Mouse (Mus musculus) midbrain, embryonic 11.5 days (tissue): Measurements from ENCODE around the gene Tep1. TPM values are rescaled to one million over a fixed set of nuclear protein-coding genes. Genes with fewer than 3 reads are reported as not detected.
A peak's percentile ranks its signal among the peaks of the same experiment; 100 is the strongest.

Experiments used
- ATAC-seq: fragments of 200-750 bp; cut with Nextera tagmentation; 2 replicates; pipeline ENCODE4 v1.8.0; 2017; ENCODE audit warnings: moderate TSS enrichment, moderate library complexity; ENCODE audit not compliant: low FRiP score
- DNase-seq: peaks from one replicate; pipeline ENCODE4 v3.0.0; 2015; ENCODE audit warnings: low spot score; ENCODE audit errors: missing footprints
- H3K27ac ChIP-seq: fragments of 300-500 bp; sonication (generic); 2 replicates; pipeline ENCODE4 v1.5.1; 2014; ENCODE audit warnings: low read depth, low read length
- H3K27me3 ChIP-seq: fragments of 300-500 bp; sonication (generic); 2 replicates; pipeline ENCODE4 v1.6.1; 2014; ENCODE audit warnings: mild to moderate bottlenecking, low read length, moderate library complexity, mixed read lengths; ENCODE audit not compliant: control insufficient read depth, insufficient read depth
- H3K36me3 ChIP-seq: fragments of 300-500 bp; sonication (generic); 2 replicates; pipeline ENCODE4 v1.6.1; 2014; ENCODE audit warnings: mild to moderate bottlenecking, low read length, moderate library complexity, mixed read lengths; ENCODE audit not compliant: control insufficient read depth, insufficient read depth
- H3K4me1 ChIP-seq: fragments of 300-500 bp; sonication (generic); 2 replicates; pipeline ENCODE4 v1.6.1; 2014; ENCODE audit warnings: low read length; ENCODE audit not compliant: control insufficient read depth, insufficient read depth
- H3K4me2 ChIP-seq: fragments of 300-500 bp; sonication (generic); 2 replicates; pipeline ENCODE4 v1.6.1; 2014; ENCODE audit warnings: mild to moderate bottlenecking, moderate library complexity
- H3K4me3 ChIP-seq: fragments of 300-500 bp; sonication (generic); 2 replicates; pipeline ENCODE4 v1.5.1; 2014; ENCODE audit warnings: low read depth, low read length
- H3K9ac ChIP-seq: fragments of 300-500 bp; sonication (generic); 2 replicates; pipeline ENCODE4 v1.6.1; 2014; ENCODE audit warnings: low read length
- H3K9me3 ChIP-seq: fragments of 300-500 bp; sonication (generic); 2 replicates; pipeline ENCODE4 v1.6.1; 2016; ENCODE audit warnings: low read length; ENCODE audit not compliant: control insufficient read depth
- WGBS: fragments of 180-500 bp; shearing (Covaris S2); extraction: QIAGEN DNeasy Blood & Tissue Kit; methylation state at CpG from one replicate; pipeline ENCODE4 v1.1.7; 2014; 5-methylcytosine and 5-hydroxymethylcytosine counted together
- polyA plus RNA-seq: library from polyadenylated mRNA; unstranded; fragments of >200 nt; fragmentation: Nextera tagmentation; extraction: Ambion mirVana; gene quantifications from 2 replicates; pipeline ENCODE4 v1.2.1, GENCODE M21; 2014

Tep1 gene
- polyA plus RNA-seq, 1 experiment from 2014 or later, result 4.9 TPM

DNA sequence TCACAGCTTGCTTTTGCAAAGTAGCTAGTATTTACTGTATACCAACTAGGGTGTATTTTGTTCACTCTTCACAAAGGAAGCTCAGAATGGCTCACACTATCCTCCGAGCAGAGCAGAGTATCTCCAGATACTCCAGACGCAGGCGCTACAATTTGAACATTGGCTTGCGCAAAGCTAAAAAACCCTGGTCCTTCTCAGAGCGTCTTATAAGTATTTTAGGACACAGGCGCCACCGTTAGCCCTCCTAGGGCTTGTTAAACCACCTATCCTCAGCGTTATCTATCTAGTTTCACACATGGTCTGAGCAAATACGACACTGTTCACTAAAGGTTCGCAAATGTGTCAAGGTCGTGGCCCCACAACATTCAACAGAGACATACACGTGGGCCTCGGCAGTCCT, 65.7 kb downstream of the Tep1 start:
- Histone ChIP-seq H3K36me3 (no peaks in the 10 kb centered on the region), H3K27ac (no peak overlapping the region), H3K4me1 (peaks cover 2% of the 10 kb centered on the region; the same call in 1 of the 2 replicates), H3K4me2 (no peak overlapping the region), H3K4me3 (no peak overlapping the region), H3K9ac (no peak overlapping the region), H3K27me3 (no peaks in the 10 kb centered on the region), H3K9me3 (no peaks in the 10 kb centered on the region)
- ATAC-seq (no peak), DNase-seq (no peak)
- WGBS, result 80% methylated on average over 13 of the region's 13 CpGs

DNA sequence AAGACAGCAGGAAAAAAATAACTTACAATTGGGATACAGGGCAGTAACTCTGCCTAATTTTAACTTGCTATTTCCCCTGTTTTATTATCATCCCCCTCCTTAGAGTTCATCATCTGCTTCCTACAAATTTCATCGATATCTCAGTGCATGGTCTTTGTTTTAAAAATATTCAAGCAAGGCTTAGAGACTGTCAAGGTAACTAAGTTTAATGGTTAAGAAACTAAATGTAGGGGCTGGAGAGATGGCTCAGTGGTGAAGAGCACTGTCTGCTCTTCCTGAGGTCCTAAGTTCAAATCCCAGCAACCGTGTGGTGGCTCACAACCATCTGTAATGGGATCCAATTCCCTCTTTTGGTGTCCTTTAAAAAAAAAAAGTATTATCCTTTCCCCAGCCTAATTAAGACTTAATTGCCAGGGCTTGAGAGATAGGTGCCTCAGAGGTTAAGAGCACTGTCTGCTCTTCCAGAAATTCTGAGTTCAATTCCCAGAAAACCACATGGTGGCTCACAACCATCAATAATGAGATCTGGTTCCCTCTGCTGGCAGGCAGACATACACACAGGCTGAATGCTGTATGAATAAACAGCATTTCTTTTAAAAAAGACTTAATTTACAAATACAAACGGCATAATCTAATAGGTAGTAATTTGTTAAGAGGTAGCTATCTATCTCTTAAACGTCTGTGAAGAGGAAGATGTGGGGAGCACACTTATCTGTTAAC, 67.4 kb downstream of the Tep1 start:
- WGBS, result 65% methylated on average over 4 of the region's 4 CpGs

DNA sequence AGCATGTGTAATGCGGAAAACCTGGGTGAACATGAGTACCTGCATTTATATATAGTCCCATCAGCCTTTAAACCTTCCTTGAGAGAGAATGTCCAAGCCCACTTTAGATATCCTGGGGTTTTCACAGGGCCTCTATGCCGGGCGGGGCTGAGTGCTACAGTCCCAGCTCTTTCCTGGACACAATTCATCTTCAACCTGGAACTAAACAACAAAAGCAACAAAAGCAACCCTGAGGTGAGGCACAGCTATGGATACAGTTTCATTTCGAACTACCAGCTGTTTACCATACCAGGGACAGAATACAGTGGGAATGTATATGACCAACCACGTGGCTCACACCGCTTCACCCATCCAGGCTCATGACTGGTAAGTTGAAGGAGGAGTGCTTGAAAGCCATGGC, 67.9 kb downstream of the Tep1 start:
- no peaks in the 10 kb centered on the region for H3K4me1 ChIP-seq
- H3K9me3 ChIP-seq, result no peaks in the 10 kb centered on the region
- no peaks in the 10 kb centered on the region for H3K27me3 ChIP-seq
- H3K9ac ChIP-seq, result no peak overlapping the region
- H3K4me2 ChIP-seq, result no peak overlapping the region
- H3K36me3 ChIP-seq, result no peaks in the 10 kb centered on the region
- no peak overlapping the region for H3K4me3 ChIP-seq
- WGBS, result 92% methylated on average over 6 of the region's 6 CpGs
- ATAC-seq (no peak), DNase-seq (no peak)
- H3K27ac ChIP-seq, result no peak overlapping the region

More for the DNA sequence above, 67.4 kb downstream of the Tep1 start:
- H3K9me3 ChIP-seq, result no peaks in the 10 kb centered on the region
- DNase-seq, result no peak
- no peak overlapping the region for H3K27ac ChIP-seq
- no peak for ATAC-seq
- no peak overlapping the region for H3K9ac ChIP-seq
- H3K4me3 ChIP-seq, result no peak overlapping the region
- no peaks in the 10 kb centered on the region for H3K4me1 ChIP-seq
- H3K27me3 ChIP-seq, result no peaks in the 10 kb centered on the region
- no peak overlapping the region for H3K4me2 ChIP-seq
- H3K36me3 ChIP-seq, result no peaks in the 10 kb centered on the region

DNA sequence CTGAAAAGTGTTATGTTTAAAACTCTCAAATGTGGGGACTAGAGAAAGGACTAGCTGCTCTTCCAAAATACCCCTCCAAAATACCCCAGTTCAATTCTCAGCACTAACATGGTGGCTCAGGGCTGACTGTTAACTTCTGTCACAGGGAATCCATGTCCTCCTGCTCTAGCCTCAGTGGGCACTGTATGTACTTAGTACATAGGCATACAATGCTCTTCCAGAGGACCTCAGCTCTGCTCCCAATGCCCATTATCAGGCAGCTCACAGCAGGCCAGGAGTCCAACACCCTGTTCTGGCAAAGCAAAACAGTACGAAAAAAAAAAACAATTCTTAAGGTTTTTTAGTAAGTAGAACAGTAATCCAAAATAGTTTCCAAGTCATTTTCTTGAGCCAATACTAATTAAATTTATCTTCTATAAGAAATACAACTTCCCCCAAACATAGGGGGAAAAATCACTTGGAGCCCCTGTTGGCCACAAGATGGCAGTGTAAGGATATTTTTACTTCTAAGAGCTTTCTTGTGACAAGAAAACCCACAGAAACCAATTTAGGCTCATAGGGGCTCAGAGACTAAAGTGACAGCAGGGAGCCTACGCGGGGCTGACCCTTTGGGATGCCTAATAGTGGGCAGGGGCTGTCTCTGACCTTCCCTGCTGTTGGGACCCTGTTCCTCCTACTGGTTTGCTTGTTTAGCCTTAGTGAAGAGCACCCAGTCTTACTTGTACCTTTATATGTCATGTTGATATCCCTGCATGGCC, 70.7 kb downstream of the Tep1 start:
- no peaks in the 10 kb centered on the region for H3K27me3 ChIP-seq
- no peak overlapping the region for H3K27ac ChIP-seq
- H3K4me3 ChIP-seq, result no peak overlapping the region
- DNase-seq, result peak; percentile 94
- ATAC-seq, result peak; percentile 63; the same call in 1 of the 2 replicates
- H3K9me3 ChIP-seq, result no peaks in the 10 kb centered on the region
- H3K9ac ChIP-seq, result no peak overlapping the region
- 6% methylated on average over 3 of the region's 3 CpGs for WGBS
- no peak overlapping the region for H3K4me2 ChIP-seq
- no peaks in the 10 kb centered on the region for H3K36me3 ChIP-seq
- H3K4me1 ChIP-seq, result no peaks in the 10 kb centered on the region

DNA sequence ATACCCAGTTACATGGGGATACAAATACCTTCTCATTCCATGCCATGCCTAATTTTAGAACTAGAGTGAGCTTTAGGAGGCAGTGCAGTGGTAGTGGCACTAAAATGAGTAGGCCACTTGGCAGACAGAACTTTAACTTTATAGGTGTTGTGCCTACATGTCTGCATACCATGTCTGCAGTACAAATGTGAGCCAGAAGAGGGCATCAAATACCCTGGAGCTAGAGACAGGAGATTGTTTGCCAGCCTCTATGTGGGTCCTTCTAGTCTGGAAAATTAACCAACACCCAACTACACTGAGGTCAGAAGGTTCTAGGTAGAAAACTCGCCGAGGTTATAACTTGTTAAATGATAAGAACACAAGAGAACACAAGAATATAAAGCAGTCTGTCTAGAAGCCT, 71.8 kb downstream of the Tep1 start:
- H3K4me1 ChIP-seq, result no peaks in the 10 kb centered on the region
- WGBS, result 69% methylated on average over 2 of the region's 2 CpGs
- no peaks in the 10 kb centered on the region for H3K27me3 ChIP-seq
- H3K36me3 ChIP-seq, result no peaks in the 10 kb centered on the region
- no peak overlapping the region for H3K4me2 ChIP-seq
- no peak overlapping the region for H3K27ac ChIP-seq
- H3K9me3 ChIP-seq, result no peaks in the 10 kb centered on the region
- H3K4me3 ChIP-seq, result no peak overlapping the region
- no peak overlapping the region for H3K9ac ChIP-seq
- DNase-seq, result no peak
- ATAC-seq, result no peak

DNA sequence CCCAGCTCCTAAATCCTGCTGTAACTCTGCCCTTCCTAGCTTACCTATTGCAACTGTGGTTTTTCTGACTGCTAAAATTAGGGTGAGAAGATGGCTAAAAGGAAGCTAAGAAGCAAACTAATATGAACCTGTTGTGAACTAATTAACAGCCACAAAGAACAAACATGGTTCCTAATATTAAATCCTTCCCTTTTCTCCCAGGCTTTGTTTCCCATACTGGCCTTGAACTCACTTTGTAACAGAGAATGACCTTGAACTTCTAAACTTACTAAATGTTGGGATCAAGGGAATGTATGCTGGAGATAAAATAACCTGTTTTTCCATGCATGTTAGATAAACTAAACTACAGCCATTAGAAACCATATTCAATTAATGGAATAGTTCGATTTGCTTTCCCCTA, 73.9 kb downstream of the Tep1 start:
- no peak overlapping the region for H3K4me3 ChIP-seq
- no peaks in the 10 kb centered on the region for H3K36me3 ChIP-seq
- H3K9me3 ChIP-seq, result no peaks in the 10 kb centered on the region
- no peak overlapping the region for H3K9ac ChIP-seq
- DNase-seq, result no peak
- H3K27ac ChIP-seq, result no peak overlapping the region
- ATAC-seq, result no peak
- 93% methylated on average over 1 of the region's 1 CpGs for WGBS
- no peak overlapping the region for H3K4me2 ChIP-seq
- H3K27me3 ChIP-seq, result no peaks in the 10 kb centered on the region
- H3K4me1 ChIP-seq, result no peaks in the 10 kb centered on the region

DNA sequence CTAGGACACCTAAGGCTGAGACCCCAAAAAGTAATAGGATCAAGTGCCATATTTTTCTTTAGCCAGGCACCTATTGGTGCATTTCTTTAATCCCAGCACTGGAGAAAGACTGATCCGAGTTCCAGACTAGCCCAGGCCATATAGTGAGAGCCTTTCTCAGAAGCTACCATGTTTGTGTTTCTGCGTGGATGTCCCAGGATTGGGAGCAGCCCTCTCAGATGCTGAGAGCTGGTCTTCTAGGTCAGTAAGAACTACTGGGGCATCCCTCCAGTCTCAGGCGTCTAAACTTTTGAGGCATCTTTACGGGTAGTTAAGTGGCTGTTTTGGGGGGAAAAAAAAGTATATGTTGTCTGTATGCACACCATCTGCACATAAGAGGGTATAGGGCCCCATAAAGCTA, 74.4 kb downstream of the Tep1 start:
- no peak overlapping the region for H3K27ac ChIP-seq
- ATAC-seq, result no peak
- 89% methylated on average over 4 of the region's 4 CpGs for WGBS

DNA sequence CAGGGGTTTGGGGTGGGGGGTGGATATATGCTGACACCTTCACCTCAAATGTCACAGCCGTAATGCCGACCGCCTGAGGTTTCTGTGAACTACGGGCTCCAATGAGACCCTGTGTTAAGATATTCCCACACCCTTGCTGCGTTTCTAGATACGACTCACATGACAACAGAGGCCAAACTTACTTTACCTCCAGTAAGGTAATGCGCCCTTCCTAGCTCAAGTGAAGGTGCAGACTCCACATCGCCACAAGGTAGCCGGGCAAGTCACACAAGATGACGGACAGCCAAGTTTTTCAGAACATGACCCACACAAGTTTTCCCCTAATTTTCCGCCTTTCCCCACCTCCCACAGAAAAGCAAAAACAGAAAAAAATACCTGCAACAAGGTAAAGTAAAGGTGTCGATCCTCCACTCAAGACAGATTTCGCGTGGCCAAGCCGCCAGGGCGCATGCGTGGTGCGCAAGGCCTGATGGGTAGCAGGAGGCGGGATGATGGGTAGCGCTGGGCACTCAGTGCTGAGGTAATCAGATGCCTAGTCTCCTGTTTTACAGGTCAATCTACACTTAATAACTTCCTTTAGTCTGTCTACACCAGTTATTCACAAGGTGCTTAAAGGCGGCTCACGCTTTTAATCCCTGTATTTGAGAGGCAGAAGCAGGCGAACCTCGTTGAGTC, 75.0 kb downstream of the Tep1 start:
- no peak overlapping the region for H3K4me2 ChIP-seq
- no peaks in the 10 kb centered on the region for H3K27me3 ChIP-seq
- H3K4me1 ChIP-seq, result no peaks in the 10 kb centered on the region
- no peaks in the 10 kb centered on the region for H3K36me3 ChIP-seq
- H3K27ac ChIP-seq, result no peak overlapping the region
- no peak overlapping the region for H3K4me3 ChIP-seq
- 92% methylated on average over 24 of the region's 24 CpGs for WGBS
- no peak for ATAC-seq
- DNase-seq, result no peak
- no peak overlapping the region for H3K9ac ChIP-seq
- no peaks in the 10 kb centered on the region for H3K9me3 ChIP-seq

More for the DNA sequence above, 74.4 kb downstream of the Tep1 start:
- Histone ChIP-seq H3K36me3 (no peaks in the 10 kb centered on the region), H3K4me1 (no peaks in the 10 kb centered on the region), H3K9ac (no peak overlapping the region), H3K9me3 (no peaks in the 10 kb centered on the region), H3K4me2 (no peak overlapping the region), H3K4me3 (no peak overlapping the region), H3K27me3 (no peaks in the 10 kb centered on the region)
- DNase-seq, result no peak

DNA sequence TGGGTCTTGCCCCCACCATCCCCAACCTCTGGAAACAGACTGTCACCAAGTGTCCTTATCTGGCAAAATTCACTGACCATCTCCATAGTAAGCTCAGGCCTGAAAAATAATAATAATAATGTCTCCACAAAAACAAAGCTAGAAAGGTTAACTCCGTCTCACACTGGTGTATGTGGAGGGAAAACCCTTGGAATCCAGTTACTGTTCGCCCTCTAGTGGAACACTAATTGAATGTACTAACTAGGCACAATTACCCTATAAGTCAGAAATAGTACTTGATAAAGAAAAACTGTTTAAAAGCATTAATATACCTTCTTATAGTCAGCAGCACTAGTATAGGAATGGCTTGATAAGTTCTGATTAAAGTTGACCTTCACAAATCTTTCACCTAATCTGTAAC, 82.2 kb downstream of the Tep1 start:
- no peaks in the 10 kb centered on the region for H3K36me3 ChIP-seq
- H3K9me3 ChIP-seq, result no peaks in the 10 kb centered on the region
- no peaks in the 10 kb centered on the region for H3K27me3 ChIP-seq
- ATAC-seq (no peak), DNase-seq (no peak)
- no peak overlapping the region for H3K27ac ChIP-seq
- no peak overlapping the region for H3K4me2 ChIP-seq
- peaks cover 2% of the 10 kb centered on the region; the same call in 1 of the 2 replicates for H3K4me1 ChIP-seq
- no peak overlapping the region for H3K9ac ChIP-seq
- WGBS, result 17% methylated on average over 2 of the region's 2 CpGs
- H3K4me3 ChIP-seq, result no peak overlapping the region
